Mouse (Mus musculus) midbrain, postnatal 0 days (tissue): ENCODE measurements around the gene C2cd4a. TPM values are rescaled to one million over a fixed set of nuclear protein-coding genes. Genes with fewer than 3 reads are reported as not detected.

Experiments
- ATAC-seq: fragments of 200-750 bp; cut with Nextera tagmentation; 2 replicates; pipeline ENCODE4 v1.8.0; 2017; ENCODE audit warnings: moderate number of reproducible peaks, mild to moderate bottlenecking, moderate TSS enrichment, moderate library complexity; ENCODE audit not compliant: low FRiP score
- DNase-seq: peaks from one replicate; pipeline ENCODE4 v3.0.0-alpha.2; 2015; ENCODE audit warnings: low spot score
- H3K27ac ChIP-seq: fragments of 300-500 bp; sonication (generic); 2 replicates; pipeline ENCODE4 v1.5.1; 2014; ENCODE audit warnings: low read depth, mild to moderate bottlenecking, low read length, mixed read lengths
- H3K27me3 ChIP-seq: fragments of 300-500 bp; sonication (generic); 2 replicates; pipeline ENCODE4 v1.6.1; 2014; ENCODE audit warnings: low read length, control low read depth, mixed read lengths; ENCODE audit not compliant: insufficient read depth
- H3K36me3 ChIP-seq: fragments of 300-500 bp; sonication (generic); 2 replicates; pipeline ENCODE4 v1.6.1; 2014; ENCODE audit warnings: low read length, control low read depth, mixed read lengths; ENCODE audit not compliant: insufficient read depth
- H3K4me1 ChIP-seq: fragments of 300-500 bp; sonication (generic); 2 replicates; pipeline ENCODE4 v1.6.1; 2014; ENCODE audit warnings: mild to moderate bottlenecking, control low read depth, antibody characterized with exemption, low read length, mixed read lengths; ENCODE audit not compliant: insufficient read depth
- H3K4me2 ChIP-seq: fragments of 300-500 bp; sonication (generic); 2 replicates; pipeline ENCODE4 v1.6.1; 2014; ENCODE audit warnings: low read depth, mild to moderate bottlenecking, low read length, mixed read lengths; ENCODE audit not compliant: poor library complexity, severe bottlenecking
- H3K4me3 ChIP-seq: fragments of 300-500 bp; sonication (generic); 2 replicates; pipeline ENCODE4 v1.5.1; 2014; ENCODE audit warnings: low read depth, mild to moderate bottlenecking, low read length, moderate library complexity
- H3K9ac ChIP-seq: fragments of 300-500 bp; sonication (generic); replicated peaks from 2 replicates; pipeline ENCODE4 v1.6.1; 2014; ENCODE audit warnings: mild to moderate bottlenecking, low read length, moderate library complexity, mixed read lengths; ENCODE audit not compliant: poor library complexity, severe bottlenecking
- H3K9me3 ChIP-seq: fragments of 300-500 bp; sonication (generic); 2 replicates; pipeline ENCODE4 v1.6.1; 2016; ENCODE audit warnings: low read length, control low read depth
- CTCF ChIP-seq: IDR thresholded peaks from 2 replicates; pipeline ENCODE4 v1.5.1; 2016; ENCODE audit warnings: antibody characterized with exemption, mild to moderate bottlenecking
- WGBS: fragments of 180-500 bp; shearing (Covaris S2); extraction: QIAGEN DNeasy Blood & Tissue Kit; methylation state at CpG from one replicate; pipeline ENCODE4 v1.1.7; 2014; 5-methylcytosine and 5-hydroxymethylcytosine counted together
- polyA plus RNA-seq: library from polyadenylated mRNA; unstranded; fragments of >200 nt; fragmentation: Nextera tagmentation; extraction: Ambion mirVana; gene quantifications from 2 replicates; pipeline ENCODE4 v1.2.1, GENCODE M21; 2015
- total RNA-seq: library from RNA; depleted of rRNA; stranded (reverse); fragments of >200 nt; gene quantifications from 2 replicates; pipeline ENCODE4 v1.2.3, GENCODE M21; 2014

Gene C2cd4a
- total and polyA plus RNA-seq, 2 experiments from 2014 or later: 0.68 to 0.71 TPM

- no peak overlapping the region for H3K4me3 ChIP-seq
- no peaks in the 10 kb centered on the region for H3K27me3 ChIP-seq
- H3K9me3 ChIP-seq: no peaks in the 10 kb centered on the region
- no peak for TF ChIP-seq CTCF
- H3K36me3 ChIP-seq: no peaks in the 10 kb centered on the region
- H3K27ac ChIP-seq: no peak overlapping the region
- H3K9ac ChIP-seq: no peak overlapping the region
- no peak for ATAC-seq
- WGBS: 57% methylated on average over 10 of the region's 10 CpGs
- no peak for DNase-seq
- no peak overlapping the region for H3K4me2 ChIP-seq
- no peaks in the 10 kb centered on the region for H3K4me1 ChIP-seq
These were observed 14.0 kb downstream of the C2cd4a start for GRCm38 (mm10) chr9:67817898-67818667.

- H3K36me3 ChIP-seq: no peaks in the 10 kb centered on the region
- no peaks in the 10 kb centered on the region for H3K4me1 ChIP-seq
- no peak overlapping the region for H3K9ac ChIP-seq
- no peak overlapping the region for H3K4me3 ChIP-seq
- H3K4me2 ChIP-seq: no peak overlapping the region
- DNase-seq: no peak
- H3K27ac ChIP-seq: no peak overlapping the region
- no peak for TF ChIP-seq CTCF
- no peaks in the 10 kb centered on the region for H3K27me3 ChIP-seq
- 68% methylated on average over 2 of the region's 2 CpGs for WGBS
- no peak for ATAC-seq
- H3K9me3 ChIP-seq: no peaks in the 10 kb centered on the region
These were observed 15.8 kb downstream of the C2cd4a start for GRCm38 (mm10) chr9:67816172-67816928.

GRCm38 (mm10) chr9:67813665-67814337 lies 18.3 kb downstream of the C2cd4a start:
- no peak for TF ChIP-seq CTCF
- Histone ChIP-seq H3K4me2 (no peak overlapping the region), H3K9ac (no peak overlapping the region), H3K4me1 (no peaks in the 10 kb centered on the region), H3K36me3 (no peaks in the 10 kb centered on the region), H3K27me3 (no peaks in the 10 kb centered on the region), H3K9me3 (no peaks in the 10 kb centered on the region), H3K4me3 (no peak overlapping the region), H3K27ac (no peak overlapping the region)
- ATAC-seq (no peak), DNase-seq (no peak)
- 14% methylated on average over 8 of the region's 8 CpGs for WGBS

- Histone ChIP-seq H3K4me2 (no peak overlapping the region), H3K4me1 (no peaks in the 10 kb centered on the region), H3K36me3 (no peaks in the 10 kb centered on the region), H3K4me3 (no peak overlapping the region), H3K9me3 (no peaks in the 10 kb centered on the region), H3K27ac (no peak overlapping the region), H3K27me3 (no peaks in the 10 kb centered on the region), H3K9ac (no peak overlapping the region)
- WGBS: 76% methylated on average over 4 of the region's 4 CpGs
- ATAC-seq (no peak), DNase-seq (no peak)
- TF ChIP-seq CTCF: no peak
These were observed 19.0 kb downstream of the C2cd4a start for GRCm38 (mm10) chr9:67813171-67813570.

- no peak for DNase-seq
- H3K4me3 ChIP-seq: no peak overlapping the region
- no peaks in the 10 kb centered on the region for H3K27me3 ChIP-seq
- H3K4me1 ChIP-seq: no peaks in the 10 kb centered on the region
- no peaks in the 10 kb centered on the region for H3K9me3 ChIP-seq
- no peak overlapping the region for H3K9ac ChIP-seq
- no peak for TF ChIP-seq CTCF
- H3K36me3 ChIP-seq: no peaks in the 10 kb centered on the region
- 87% methylated on average over 3 of the region's 3 CpGs for WGBS
- ATAC-seq: no peak
- no peak overlapping the region for H3K27ac ChIP-seq
- no peak overlapping the region for H3K4me2 ChIP-seq
These were observed 21.0 kb downstream of the C2cd4a start for GRCm38 (mm10) chr9:67811116-67811515.
